Mouse (Mus musculus) myocyte (in vitro differentiated cells): ENCODE results near the gene Pin1.

Experiments
- CEBPB ChIP-seq: IDR thresholded peaks from 2 replicates; pipeline ENCODE4 v1.6.1; 2011; ENCODE audit warnings: mild to moderate bottlenecking, moderate library complexity; ENCODE audit not compliant: poor library complexity, insufficient read depth, severe bottlenecking
- MAX ChIP-seq: IDR thresholded peaks from one replicate; pipeline ENCODE4 v1.6.1; 2011; ENCODE audit warnings: low read depth, mild to moderate bottlenecking, control low read depth
- MYOD1 ChIP-seq, 3 experiments: IDR thresholded peaks; one replicate each; pipeline ENCODE4 v1.6.1; 2011; ENCODE audit warnings: control low read depth in 2 of 3, low read depth in 2 of 3, mild to moderate bottlenecking in 2 of 3, moderate library complexity in 1 of 3; ENCODE audit not compliant: insufficient read length in 2 of 3, control insufficient read depth in 1 of 3
- POLR2A ChIP-seq: IDR thresholded peaks from one replicate; pipeline ENCODE4 v1.6.1; 2011; ENCODE audit warnings: low read depth, mild to moderate bottlenecking, control low read depth, moderate library complexity; ENCODE audit not compliant: insufficient read length
- POLR2AphosphoS2 ChIP-seq: IDR thresholded peaks from one replicate; pipeline ENCODE4 v1.6.1; 2011; ENCODE audit warnings: low read depth, control low read depth; ENCODE audit not compliant: insufficient read length
- REST ChIP-seq: IDR thresholded peaks from one replicate; pipeline ENCODE4 v1.6.1; 2011; ENCODE audit warnings: mild to moderate bottlenecking, control low read depth, moderate library complexity; ENCODE audit not compliant: insufficient read depth, insufficient read length
- TCF12 ChIP-seq: IDR thresholded peaks from one replicate; pipeline ENCODE4 v1.6.1; 2011; ENCODE audit warnings: mild to moderate bottlenecking, control low read depth; ENCODE audit not compliant: poor library complexity, insufficient read depth, severe bottlenecking
- TCF3 ChIP-seq: IDR thresholded peaks from one replicate; pipeline ENCODE4 v1.6.1; 2011; ENCODE audit warnings: low read depth, control low read depth; ENCODE audit not compliant: insufficient read length
- USF1 ChIP-seq: IDR thresholded peaks from one replicate; pipeline ENCODE4 v1.6.1; 2011; ENCODE audit warnings: low read depth, mild to moderate bottlenecking, control low read depth, moderate library complexity

DNA sequence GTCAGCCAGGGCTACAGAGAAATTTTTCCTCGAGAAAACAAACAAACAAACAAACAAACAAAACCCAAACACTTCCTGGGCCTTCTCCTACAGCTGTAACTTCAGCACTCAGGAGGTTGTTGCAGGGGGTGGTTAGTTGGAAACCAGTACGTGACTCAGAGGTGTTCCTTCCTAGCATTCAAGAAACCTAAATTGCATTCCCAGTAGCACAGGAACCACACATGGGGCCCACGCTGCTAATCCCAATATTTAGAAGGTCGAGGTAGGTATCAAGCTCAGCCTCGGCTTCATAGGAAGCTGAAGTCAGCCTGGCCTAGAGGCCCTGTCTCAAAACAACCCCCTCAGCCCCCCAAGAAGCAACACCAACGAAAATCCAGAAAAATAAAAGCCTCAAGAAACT is 10.4 kb upstream of the Pin1 start:
- TF ChIP-seq USF1 (no peak), POLR2A (no peak), REST (no peak), POLR2AphosphoS2 (no peak), MAX (no peak), CEBPB (no peak), TCF12 (no peak), MYOD1 (IDR thresholded peaks at IDR 0.05; ENCODE audit: control insufficient read depth in 1 of 3, insufficient read length in 2 of 3, low read depth in 2 of 3) (no peak), TCF3 (no peak)
